Mouse (Mus musculus): ENCODE results near the gene Itih5.

Gene Itih5

GRCm38 (mm10) chr2:10301997-10302396, 148.6 kb downstream of the Itih5 start:
- ATAC-seq (ENCODE audit: insufficient number of reproducible peaks, low FRiP score, low TSS enrichment) = no peak

GRCm38 (mm10) chr2:10304911-10305310, 151.5 kb downstream of the Itih5 start:
- no peak for ATAC-seq (ENCODE audit: insufficient number of reproducible peaks, low FRiP score, low TSS enrichment)

Data from cerebellum, adult (tissue).